Mouse (Mus musculus): ENCODE measurements around the gene Dap.

Gene Dap

DNA sequence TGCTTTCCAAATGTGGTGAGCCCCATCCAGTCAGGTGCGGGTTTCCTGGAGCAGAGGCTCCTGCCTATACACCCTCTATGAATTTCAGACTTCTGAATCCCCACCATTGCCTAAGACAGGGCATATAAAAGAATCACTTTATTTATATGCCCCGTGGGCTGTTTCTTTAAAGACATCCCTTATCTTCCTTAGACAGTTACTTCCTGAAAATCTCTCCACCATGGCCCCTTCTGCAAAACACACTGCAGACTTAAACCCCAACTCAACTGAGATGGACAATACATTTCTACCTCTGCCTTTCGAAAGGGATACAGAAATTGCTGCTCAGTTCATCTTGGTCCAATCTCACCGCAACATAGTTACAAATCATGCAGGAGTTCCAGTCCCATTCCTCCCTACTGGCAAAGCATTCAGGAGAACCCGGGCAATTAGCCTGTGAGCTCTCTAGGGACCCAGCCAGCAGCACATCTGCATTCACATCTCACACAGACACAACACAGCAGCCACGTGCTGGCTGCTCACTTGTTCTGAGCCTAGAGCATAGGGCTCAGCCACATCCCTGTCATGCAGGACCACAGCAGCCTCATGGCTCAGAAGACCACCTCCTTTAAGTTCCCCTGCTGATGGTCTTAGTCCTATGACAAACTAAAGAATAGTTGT is 75.3 kb downstream of the Dap start:
- in situ Hi-C loops (cut with MboI, MseI), result no loop called here

DNA sequence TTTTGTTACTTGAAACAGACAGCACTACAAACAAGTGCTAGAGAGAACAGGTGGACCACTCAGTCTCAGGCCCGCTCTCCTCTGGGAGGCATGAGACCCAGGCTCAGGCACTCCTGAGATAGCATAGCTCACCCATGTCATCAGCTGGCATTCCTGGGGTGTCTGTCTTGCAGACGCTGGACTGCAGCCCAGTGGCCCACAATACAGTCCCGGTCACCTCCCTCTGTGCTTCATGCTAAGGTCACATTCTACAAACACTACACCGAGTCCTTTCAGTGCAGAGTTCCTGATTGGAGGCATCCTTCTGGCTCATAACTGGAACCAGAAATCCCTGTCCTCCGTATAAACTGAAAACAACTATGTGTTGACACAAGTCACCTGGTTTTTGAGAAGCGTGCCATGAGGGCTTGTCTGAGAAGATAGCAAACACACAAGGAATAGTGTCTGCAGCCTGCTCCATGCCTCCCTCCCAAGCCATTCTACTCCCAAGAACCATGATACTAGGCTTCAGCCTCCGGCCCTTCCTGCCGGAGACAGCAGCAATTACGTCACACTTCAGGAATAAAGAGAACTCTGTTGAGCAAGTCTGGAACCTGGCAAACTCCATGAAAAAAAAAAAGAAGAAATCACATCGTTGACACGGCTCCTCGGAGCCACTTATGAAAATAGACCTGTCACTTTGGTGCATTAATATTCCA is 78.3 kb downstream of the Dap start:
- in situ Hi-C loops (cut with MboI, MseI), result no loop called here

DNA sequence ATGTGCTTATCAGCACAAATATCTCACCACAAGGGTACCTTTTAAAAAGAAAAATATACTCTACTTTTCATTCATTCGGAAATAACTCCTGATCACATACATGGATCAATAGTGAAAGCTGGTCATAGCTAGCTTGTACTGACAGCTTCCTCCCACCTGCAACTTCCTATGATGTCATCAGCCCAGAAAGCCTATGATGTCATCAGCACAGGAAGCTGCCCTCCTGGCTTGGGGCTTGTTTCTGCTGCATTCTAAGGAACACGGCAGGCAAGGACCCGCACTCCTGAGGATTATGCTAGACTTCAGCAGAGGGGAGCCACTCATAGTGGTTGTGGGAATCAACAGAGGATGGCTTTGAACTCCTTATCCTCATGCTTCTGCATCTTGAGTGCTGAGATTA is 80.2 kb downstream of the Dap start:
- in situ Hi-C loops (cut with MboI, MseI), result no loop called here

DNA sequence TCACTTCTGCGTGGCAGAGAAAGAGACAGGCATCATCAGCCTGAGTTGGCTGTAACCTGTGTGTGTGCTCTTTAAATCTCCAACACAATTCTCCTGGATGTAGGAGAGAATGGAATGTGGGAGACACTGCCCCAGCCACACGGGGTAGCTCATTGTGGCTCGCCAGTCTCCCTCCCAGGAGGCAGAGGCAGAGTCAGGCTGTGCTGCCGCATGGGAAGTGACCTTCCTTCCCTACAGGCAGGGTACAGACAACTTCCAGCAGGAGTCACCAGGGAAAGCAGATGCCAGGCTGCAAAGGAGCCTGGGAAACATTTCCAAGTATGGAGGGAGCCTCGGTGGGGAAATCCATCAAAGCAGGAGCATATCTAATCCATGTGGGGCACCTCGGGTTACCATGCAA is 81.1 kb downstream of the Dap start:
- in situ Hi-C loops (cut with MboI, MseI), result no loop called here

DNA sequence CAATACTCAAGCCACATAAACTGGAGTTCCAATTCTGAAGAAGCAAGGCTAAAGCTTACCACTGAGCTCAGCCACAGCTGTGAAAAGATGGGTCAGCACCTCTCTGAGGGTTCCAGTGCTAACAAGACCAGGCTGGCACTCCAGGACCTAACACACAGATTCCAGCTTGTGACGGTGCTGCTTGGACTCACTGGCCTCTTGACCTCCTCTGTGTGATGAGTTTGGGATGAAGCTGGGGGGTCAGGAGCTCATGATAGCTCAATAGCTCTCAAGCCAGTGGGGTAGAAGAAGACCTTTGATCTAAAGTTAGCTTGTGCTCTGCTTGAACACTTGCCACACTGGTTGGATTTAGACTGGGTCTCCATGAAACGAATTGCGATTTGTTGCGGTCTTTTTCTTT is 82.6 kb downstream of the Dap start:
- in situ Hi-C loops (cut with MboI, MseI), result no loop called here

DNA sequence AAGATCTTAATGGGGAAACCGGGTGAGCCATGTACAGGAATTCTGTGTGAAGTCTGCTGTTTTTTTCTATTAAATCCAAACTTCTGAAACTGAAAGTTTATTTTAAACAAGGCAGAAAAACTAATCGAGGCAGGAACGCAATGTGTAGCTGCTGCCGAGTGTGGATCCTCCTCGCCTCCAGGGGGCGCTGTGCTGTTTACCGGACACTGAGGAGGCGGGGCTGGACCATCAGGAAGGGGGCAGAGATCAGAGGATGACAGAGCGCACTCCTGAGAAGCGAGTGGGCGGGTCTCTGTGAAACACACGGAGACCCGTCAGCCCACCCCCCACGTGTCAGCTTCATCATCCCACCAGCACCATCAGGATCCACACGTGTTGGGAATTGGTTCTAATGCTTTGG is 85.4 kb downstream of the Dap start:
- in situ Hi-C loops (cut with MboI, MseI), result no loop called here

DNA sequence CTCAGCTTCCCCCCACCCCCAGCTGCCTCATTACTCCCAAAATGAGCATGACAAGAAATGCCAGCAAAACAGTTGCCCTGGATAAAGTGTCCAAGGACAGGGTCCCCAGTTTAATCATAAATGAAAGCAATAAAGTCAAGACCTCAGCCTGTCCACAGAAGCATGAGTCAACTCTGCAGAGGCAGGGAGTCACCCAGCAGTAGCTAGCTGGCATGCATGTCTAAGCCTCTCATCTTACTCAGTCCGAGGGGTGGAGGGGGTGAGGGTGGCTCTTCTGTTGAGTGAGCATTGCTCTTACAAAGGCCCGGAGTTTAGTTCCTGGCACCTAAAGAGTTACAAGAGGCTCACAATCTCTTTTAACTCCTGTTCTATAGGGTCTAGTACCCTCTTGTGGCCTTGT is 87.9 kb downstream of the Dap start:
- in situ Hi-C loops (cut with MboI, MseI), result no loop called here

DNA sequence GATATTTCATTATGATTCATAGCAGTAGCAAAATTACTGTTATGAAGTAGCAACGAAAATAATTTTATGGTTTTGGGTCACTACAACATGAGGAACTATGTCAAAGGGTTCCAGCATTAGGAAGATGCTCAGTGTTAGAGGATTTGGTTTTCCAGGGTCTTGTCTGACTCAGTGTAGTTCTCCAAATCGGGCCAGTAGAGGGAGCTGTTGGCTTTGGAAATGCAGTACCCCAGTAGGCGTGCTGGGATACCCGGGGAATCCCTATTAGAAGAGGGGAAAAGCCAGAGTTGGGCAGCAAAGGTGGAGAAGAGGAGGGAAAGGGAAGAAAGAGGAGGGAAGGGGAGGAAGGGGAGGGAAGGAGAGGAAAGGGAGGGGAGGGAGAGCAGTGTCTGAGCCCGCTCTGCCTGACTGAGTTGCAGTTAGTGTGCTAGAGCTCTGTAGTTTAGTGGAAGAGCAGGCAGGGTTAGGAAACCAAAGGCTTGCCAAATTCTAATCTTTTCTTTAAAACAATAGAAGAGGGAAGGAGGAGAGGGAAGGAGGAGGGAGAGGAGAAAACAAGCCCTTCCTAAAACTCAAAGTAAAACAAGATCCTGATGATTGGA is 91.6 kb downstream of the Dap start:
- in situ Hi-C loops (cut with MboI, MseI), result no loop called here

DNA sequence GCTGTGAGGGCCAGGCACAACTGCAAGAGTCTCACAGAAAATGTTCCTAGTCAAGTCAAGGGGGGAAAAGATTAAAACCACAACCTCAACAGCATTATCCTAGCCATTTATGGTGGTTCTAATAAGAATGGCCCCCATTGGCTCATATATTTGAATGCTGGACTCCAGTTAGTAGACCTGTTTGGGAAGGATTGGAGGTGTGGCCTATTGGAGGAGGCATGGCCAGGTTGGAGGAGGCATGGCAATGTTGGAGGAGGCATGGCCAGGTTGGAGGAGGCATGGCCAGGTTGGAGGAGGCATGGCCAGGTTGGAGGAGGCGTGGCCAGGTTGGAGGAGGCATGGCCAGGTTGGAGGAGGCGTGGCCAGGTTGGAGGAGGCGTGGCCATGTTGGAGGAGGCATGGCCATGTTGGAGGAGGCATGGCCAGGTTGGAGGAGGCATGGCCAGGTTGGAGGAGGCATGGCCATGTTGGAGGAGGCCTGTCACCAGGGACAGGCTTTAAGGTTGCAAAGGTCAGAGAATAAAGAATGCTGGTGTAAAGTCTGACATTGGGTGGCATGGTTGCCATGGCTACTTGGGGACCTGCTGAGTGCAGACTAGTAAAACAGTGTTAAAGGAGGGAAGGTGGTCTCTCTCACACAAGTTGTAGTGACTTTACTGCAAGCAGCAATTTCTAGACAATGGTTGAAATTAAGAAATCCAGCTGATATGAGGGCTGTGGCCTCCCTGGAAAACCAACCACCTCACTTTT is 93.1 kb downstream of the Dap start:
- in situ Hi-C loops (cut with MboI, MseI), result no loop called here

DNA sequence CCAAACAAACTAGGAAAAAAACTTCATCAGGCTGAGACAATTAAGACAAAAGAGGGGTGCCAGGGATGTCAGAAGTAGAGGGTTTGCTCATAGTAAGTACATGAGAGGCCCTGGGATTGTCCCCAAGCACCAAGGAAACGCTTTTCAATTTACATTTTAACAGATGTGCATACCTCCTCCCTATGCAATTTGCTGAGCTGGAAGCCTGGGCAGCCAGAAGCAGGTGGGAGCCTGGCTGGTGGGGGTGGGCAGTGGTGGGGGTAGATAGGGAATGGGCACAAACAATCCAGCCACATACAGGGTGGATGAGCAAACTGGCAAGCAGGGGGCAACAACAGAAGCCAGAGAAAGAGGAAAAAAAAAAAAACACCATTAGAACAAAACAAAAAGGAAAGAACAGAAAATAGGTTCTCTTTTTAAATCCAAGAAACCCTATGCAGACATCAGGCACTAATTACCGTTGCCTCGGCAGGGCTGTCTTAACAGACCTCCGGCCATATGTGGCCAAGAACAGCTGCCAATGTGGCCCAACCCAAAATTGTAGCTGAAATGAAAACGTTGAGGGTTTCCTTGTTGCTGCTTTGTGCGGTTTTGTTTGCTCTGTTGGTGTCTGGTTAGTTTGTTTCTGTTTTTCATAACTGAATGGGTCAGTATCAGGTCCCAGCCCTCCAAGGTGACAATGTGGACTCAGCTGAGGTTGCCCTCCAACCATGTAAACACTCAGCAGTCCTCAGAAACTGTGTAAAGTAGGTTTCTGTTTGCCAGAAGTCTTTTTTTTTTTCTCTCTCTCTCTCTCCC is 94.2 kb downstream of the Dap start:
- in situ Hi-C loops (cut with MboI, MseI), result no loop called here

DNA sequence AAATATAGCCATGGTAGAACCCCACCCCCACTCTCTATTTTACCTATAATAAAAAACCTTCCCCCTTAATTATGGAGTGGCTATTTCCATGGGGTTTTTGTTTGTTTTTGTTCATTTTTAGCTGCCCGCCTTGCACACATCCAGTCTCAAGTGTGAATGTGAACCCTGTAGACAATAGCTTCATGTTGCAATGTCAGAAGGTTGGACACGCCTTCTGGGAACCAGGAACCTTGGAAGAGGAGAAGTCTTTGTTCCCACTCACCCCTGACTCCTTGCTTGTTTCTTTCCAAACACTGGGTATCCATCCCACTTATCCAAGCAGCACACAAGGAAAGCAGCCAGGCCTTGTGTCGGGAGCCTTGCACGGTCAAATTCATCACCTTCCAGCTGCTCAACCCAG is 94.9 kb downstream of the Dap start:
- in situ Hi-C loops (cut with MboI, MseI), result no loop called here

DNA sequence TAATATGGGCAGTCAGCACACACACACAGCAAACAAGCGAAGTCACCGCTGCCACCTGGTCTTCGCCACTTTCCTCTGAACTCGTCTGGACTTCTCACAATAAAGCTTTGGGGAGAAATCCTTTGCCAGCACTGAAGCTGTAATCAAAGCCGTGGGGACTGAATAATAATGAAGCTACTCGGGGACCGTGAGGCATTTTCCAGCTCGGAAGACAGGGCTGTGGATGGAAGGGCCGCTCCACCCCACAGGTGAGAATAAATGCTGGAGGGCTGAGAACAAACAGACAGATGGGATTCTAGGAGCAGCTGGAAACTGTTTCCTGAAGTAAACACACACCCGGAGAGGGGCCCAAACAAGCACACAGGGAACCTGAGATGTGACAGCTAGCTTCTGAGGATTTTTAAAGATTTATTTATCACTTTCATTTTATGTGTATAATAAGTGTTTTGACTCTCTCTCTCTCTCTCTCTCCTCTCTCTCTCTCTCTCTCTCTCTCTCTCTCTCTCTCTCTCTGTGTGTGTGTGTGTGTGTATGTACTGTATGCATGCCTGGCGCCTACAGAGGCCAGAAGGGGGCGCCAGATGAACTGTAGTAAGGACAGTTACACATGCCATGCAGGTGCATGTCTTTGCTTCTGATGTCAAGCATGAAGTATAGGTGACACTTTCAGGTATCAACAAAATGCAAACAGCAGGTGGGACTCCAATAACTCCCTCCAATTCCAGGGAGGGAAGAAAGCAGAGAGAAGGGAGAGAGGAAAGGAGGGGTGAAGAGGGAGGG is 96.7 kb downstream of the Dap start:
- in situ Hi-C loops (cut with MboI, MseI), result loop anchor here (10.0 kb wide), 2 partner anchors 94 to 264 kb away; no protein-coding TSS in a partner anchor

DNA sequence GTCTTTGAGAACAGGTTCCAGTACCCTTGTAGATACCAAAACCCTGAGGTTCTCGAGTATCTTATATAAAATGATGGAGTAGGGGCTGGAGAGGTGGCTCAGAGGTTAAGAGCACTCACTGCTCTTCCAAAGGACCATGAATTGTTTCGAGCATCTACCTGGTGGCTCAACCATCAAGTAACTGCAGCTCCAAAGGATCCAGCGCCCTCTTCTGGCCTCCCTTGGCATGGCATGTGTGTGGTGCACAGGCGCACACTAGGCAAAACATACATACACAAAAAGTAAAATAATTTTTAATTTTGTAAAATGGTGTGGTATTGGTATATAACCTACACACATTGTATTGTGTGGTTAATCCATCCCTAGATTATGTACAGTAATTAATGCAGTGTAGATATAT is 99.6 kb downstream of the Dap start:
- in situ Hi-C loops (cut with MboI, MseI), result loop anchor here (10.0 kb wide), 2 partner anchors 91 to 261 kb away; no protein-coding TSS in a partner anchor
